Mouse (Mus musculus) liver, embryonic 13.5 days (tissue): ENCODE results near the gene Larp4. TPM values are rescaled to one million over a fixed set of nuclear protein-coding genes. Genes with fewer than 3 reads are reported as not detected.

ENCODE experiments used
- ATAC-seq: fragments of 200-750 bp; cut with Nextera tagmentation; 2 replicates; pipeline ENCODE4 v1.8.0; 2017; ENCODE audit warnings: low read depth, mild to moderate bottlenecking, moderate number of reproducible peaks, moderate library complexity
- DNase-seq: peaks from one replicate; pipeline ENCODE4 v3.0.0; 2022
- H3K27ac ChIP-seq: fragments of 300-500 bp; sonication (generic); 2 replicates; pipeline ENCODE4 v1.5.1; 2015; ENCODE audit warnings: moderate library complexity, mild to moderate bottlenecking, inconsistent platforms
- H3K27me3 ChIP-seq: fragments of 300-500 bp; sonication (generic); 2 replicates; pipeline ENCODE4 v1.6.1; 2015; ENCODE audit warnings: mild to moderate bottlenecking, inconsistent platforms
- H3K36me3 ChIP-seq: fragments of 300-500 bp; sonication (generic); 2 replicates; pipeline ENCODE4 v1.6.1; 2015; ENCODE audit warnings: mild to moderate bottlenecking, inconsistent platforms
- H3K4me1 ChIP-seq: fragments of 300-500 bp; sonication (generic); replicated peaks from 2 replicates; pipeline ENCODE4 v1.6.1; 2015; ENCODE audit warnings: inconsistent platforms
- H3K4me2 ChIP-seq: fragments of 300-500 bp; sonication (generic); 2 replicates; pipeline ENCODE4 v1.6.1; 2015; ENCODE audit warnings: inconsistent platforms, mild to moderate bottlenecking, moderate library complexity
- H3K4me3 ChIP-seq: fragments of 300-500 bp; sonication (generic); replicated peaks from 2 replicates; pipeline ENCODE4 v1.5.1; 2015; ENCODE audit warnings: mild to moderate bottlenecking, inconsistent platforms
- H3K9ac ChIP-seq: fragments of 300-500 bp; sonication (generic); 2 replicates; pipeline ENCODE4 v1.6.1; 2015; ENCODE audit warnings: mild to moderate bottlenecking, inconsistent platforms
- H3K9me3 ChIP-seq: fragments of 300-500 bp; sonication (generic); replicated peaks from 2 replicates; pipeline ENCODE4 v1.6.1; 2016; ENCODE audit warnings: inconsistent platforms
- WGBS: fragments of 180-500 bp; shearing (Covaris S2); methylation state at CpG from one replicate; pipeline ENCODE4 v1.1.7; 2015; ENCODE audit not compliant: insufficient replicate concordance; 5-methylcytosine and 5-hydroxymethylcytosine counted together
- polyA plus RNA-seq: library from polyadenylated mRNA; unstranded; fragments of >200 nt; fragmentation: Nextera tagmentation; extraction: Ambion mirVana; gene quantifications from 2 replicates; pipeline ENCODE4 v1.2.1, GENCODE M21; 2015

Gene Larp4
- polyA plus RNA-seq, 1 experiment from 2014 or later = 20.0 TPM

GRCm38 (mm10) chr15:100006180-100006579, 36.3 kb downstream of the Larp4 start:
- Histone ChIP-seq H3K27me3 (no peaks in the 10 kb centered on the region), H3K4me1 (no peaks in the 10 kb centered on the region), H3K9ac (no peak overlapping the region), H3K9me3 (no peaks in the 10 kb centered on the region), H3K27ac (no peak overlapping the region), H3K36me3 (peaks cover 89% of the 10 kb centered on the region), H3K4me3 (no peak overlapping the region), H3K4me2 (no peak overlapping the region)
- no peak for ATAC-seq
- no peak for DNase-seq

DNA sequence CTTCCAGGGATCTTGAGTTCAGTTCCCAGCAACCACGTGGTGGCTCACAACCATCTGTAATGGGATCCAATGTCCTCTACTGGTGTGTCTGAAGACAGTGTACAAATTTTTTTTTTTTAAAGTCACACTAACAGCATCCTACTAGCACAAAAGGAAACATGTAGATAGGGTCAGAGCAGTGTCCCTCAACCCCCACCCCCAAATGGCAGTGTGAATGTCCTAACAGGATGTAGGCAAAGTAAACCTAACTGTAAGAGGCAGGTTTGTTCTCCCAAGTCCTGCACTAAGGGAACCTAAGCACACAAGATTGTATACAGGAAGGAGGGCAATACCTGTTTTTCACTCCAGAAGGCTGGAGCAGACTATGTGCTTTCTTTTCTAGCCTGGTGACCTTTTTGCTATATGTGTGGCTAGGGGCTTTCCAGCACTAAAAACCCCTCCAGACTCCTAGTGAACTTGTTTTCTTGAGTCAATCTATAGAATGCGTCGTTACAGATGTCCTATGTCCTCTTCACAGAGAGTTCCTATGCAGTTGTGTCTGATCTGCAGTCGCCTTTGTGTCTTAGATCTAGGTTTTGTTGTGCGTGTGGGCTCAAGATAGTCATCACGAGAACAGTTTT, 48.5 kb downstream of the Larp4 start:
- Histone ChIP-seq H3K27me3 (no peaks in the 10 kb centered on the region), H3K9me3 (no peaks in the 10 kb centered on the region), H3K27ac (no peak overlapping the region), H3K4me2 (no peak overlapping the region), H3K36me3 (peaks cover 12% of the 10 kb centered on the region; the same call in 1 of the 2 replicates), H3K4me3 (no peak overlapping the region), H3K4me1 (peaks cover 4% of the 10 kb centered on the region), H3K9ac (no peak overlapping the region)
- WGBS = 69% methylated on average over 6 of the region's 6 CpGs
- DNase-seq (no peak), ATAC-seq (no peak)

DNA sequence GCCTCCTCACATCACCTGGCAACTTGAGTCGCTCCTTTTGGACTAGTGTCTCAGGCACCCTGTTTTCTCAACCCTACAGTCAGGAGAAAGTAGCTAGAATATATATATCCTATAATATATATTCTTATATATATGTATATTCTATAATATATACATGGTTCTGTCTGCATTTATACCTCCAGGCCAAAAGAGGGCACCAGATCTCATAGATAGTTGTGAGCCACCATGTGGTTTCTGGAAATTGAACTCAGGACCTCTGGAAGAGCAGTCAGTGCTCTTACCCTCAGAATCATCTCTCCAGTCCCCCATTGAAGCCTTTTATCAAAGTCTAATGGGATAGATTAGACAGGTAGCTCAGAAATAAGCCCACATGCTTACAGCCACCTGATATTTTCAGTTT, 51.3 kb downstream of the Larp4 start:
- H3K9me3 ChIP-seq = no peaks in the 10 kb centered on the region
- H3K4me1 ChIP-seq = peaks cover 11% of the 10 kb centered on the region
- no peak overlapping the region for H3K27ac ChIP-seq
- no peak overlapping the region for H3K4me2 ChIP-seq
- 0 out of 2 replicates have a peak, but pooled peaks cover 5% of the 10 kb centered on the region for H3K36me3 ChIP-seq
- no peak overlapping the region for H3K9ac ChIP-seq
- DNase-seq (no peak), ATAC-seq (no peak)
- no peak overlapping the region for H3K4me3 ChIP-seq
- WGBS = 67% methylated on average over 1 of the region's 1 CpGs
- H3K27me3 ChIP-seq = no peaks in the 10 kb centered on the region

DNA sequence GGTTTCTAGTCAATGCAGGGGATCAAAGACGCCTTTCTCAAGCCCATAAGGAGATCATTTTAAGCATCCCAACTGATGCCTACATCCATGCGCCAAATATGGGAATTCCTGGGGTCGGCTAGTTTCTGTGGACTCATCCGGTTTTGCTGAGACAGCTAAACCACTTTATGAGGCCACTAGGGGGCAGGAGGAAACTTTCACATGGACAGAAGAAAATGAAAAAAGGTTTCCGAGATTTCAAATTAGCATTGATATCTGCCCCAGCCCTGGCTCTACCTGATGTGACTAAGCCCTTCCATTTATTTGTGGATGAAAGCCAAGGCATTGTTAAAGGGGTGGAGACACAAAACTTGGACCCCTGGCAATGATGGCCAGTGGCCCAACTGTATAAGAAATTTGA, 53.1 kb downstream of the Larp4 start:
- H3K4me3 ChIP-seq = no peak overlapping the region
- no peak overlapping the region for H3K27ac ChIP-seq
- ATAC-seq (no peak), DNase-seq (no peak)
- WGBS = 20% methylated on average over 5 of the region's 5 CpGs
- no peaks in the 10 kb centered on the region for H3K27me3 ChIP-seq
- H3K36me3 ChIP-seq = no peaks in the 10 kb centered on the region
- peaks cover 11% of the 10 kb centered on the region for H3K4me1 ChIP-seq
- H3K9ac ChIP-seq = no peak overlapping the region
- no peak overlapping the region for H3K4me2 ChIP-seq
- no peaks in the 10 kb centered on the region for H3K9me3 ChIP-seq

DNA sequence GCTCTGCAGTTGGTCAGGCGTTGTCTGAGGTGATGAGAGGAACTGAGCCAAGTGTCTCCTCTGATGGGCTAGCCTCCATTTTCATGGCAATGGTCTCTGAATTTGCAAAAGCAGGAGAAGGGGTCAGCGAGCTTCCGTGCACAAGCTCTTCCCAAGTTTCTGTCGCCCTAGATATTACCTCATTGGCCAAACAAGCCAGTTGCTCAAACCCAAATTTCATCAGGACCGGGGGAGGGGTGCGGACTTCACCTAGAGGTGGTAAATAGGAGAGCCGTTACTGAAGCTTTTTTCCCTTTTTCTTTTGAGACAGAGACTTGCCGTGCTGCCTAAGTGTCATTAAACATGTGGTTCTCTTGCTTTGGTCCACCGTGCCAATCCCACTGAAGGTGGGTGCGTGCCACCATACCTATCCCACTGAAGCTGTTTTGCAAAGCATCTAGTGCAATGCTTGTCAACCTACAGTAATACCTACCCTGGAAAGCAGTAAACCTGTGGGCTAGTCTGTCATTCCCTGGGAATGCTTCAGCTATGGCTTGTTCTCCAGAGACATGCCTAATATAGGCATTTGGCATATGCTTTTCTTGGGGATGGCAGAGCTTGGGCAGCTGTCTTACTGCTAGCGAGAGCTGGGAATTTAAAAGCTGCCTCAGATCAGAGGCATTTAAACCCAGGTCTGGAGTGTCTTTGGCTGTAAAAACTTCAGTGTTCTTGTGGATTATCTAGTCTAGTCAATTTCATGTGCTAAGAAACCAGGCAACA, 55.4 kb downstream of the Larp4 start:
- H3K4me1 ChIP-seq = peaks cover 11% of the 10 kb centered on the region
- H3K9ac ChIP-seq = no peak overlapping the region
- ATAC-seq (no peak), DNase-seq (no peak)
- no peak overlapping the region for H3K27ac ChIP-seq
- H3K9me3 ChIP-seq = no peaks in the 10 kb centered on the region
- H3K4me2 ChIP-seq = no peak overlapping the region
- no peaks in the 10 kb centered on the region for H3K27me3 ChIP-seq
- H3K36me3 ChIP-seq = no peaks in the 10 kb centered on the region
- 65% methylated on average over 11 of the region's 11 CpGs for WGBS
- no peak overlapping the region for H3K4me3 ChIP-seq

DNA sequence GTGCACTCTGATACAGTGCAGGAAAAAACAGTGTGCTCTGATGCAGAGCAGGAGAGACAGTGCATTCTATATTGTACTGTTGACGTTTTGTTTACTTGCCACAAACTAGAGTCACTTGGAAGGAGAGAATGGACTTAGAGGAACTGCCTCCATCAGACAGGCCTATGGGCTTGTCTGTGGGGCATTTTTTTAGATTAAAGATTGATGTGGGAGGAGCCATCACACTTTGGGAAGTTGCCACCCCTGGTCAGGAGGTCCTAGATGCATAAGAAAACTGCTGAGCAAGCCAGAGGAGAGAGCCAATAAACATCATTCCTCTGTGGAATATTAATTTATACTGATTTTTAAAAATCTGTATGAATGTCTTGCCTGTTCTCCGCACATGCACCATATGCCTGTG, 58.3 kb downstream of the Larp4 start:
- no peak overlapping the region for H3K4me3 ChIP-seq
- H3K4me1 ChIP-seq = peaks cover 9% of the 10 kb centered on the region
- WGBS = 61% methylated on average over 2 of the region's 2 CpGs
- H3K4me2 ChIP-seq = no peak overlapping the region
- H3K36me3 ChIP-seq = no peaks in the 10 kb centered on the region
- H3K27me3 ChIP-seq = no peaks in the 10 kb centered on the region
- ATAC-seq (no peak), DNase-seq (no peak)
- no peaks in the 10 kb centered on the region for H3K9me3 ChIP-seq
- no peak overlapping the region for H3K9ac ChIP-seq
- H3K27ac ChIP-seq = no peak overlapping the region

GRCm38 (mm10) chr15:100029497-100029896, 59.6 kb downstream of the Larp4 start:
- Histone ChIP-seq H3K9me3 (no peaks in the 10 kb centered on the region), H3K4me2 (no peak overlapping the region), H3K27ac (no peak overlapping the region), H3K27me3 (no peaks in the 10 kb centered on the region), H3K36me3 (no peaks in the 10 kb centered on the region), H3K9ac (no peak overlapping the region), H3K4me1 (no peaks in the 10 kb centered on the region), H3K4me3 (no peak overlapping the region)
- DNase-seq (no peak), ATAC-seq (no peak)
- 64% methylated on average over 8 of the region's 8 CpGs for WGBS

- 53% methylated on average over 2 of the region's 2 CpGs for WGBS
- ATAC-seq = no peak
- H3K4me1 ChIP-seq = no peaks in the 10 kb centered on the region
- no peak overlapping the region for H3K4me3 ChIP-seq
- no peak for DNase-seq
- no peaks in the 10 kb centered on the region for H3K9me3 ChIP-seq
- H3K36me3 ChIP-seq = no peaks in the 10 kb centered on the region
- H3K27ac ChIP-seq = no peak overlapping the region
- H3K9ac ChIP-seq = no peak overlapping the region
- H3K27me3 ChIP-seq = no peaks in the 10 kb centered on the region
- no peak overlapping the region for H3K4me2 ChIP-seq
These were observed 60.0 kb downstream of the Larp4 start for GRCm38 (mm10) chr15:100029900-100030299.

GRCm38 (mm10) chr15:100032546-100032945, 62.7 kb downstream of the Larp4 start:
- Histone ChIP-seq H3K4me3 (no peak overlapping the region), H3K4me1 (no peaks in the 10 kb centered on the region), H3K27me3 (peaks cover 7% of the 10 kb centered on the region; the same call in 1 of the 2 replicates), H3K27ac (no peak overlapping the region), H3K4me2 (no peak overlapping the region), H3K9me3 (no peaks in the 10 kb centered on the region), H3K36me3 (no peaks in the 10 kb centered on the region), H3K9ac (no peak overlapping the region)
- WGBS = 68% methylated on average over 3 of the region's 3 CpGs
- ATAC-seq (no peak), DNase-seq (no peak)

DNA sequence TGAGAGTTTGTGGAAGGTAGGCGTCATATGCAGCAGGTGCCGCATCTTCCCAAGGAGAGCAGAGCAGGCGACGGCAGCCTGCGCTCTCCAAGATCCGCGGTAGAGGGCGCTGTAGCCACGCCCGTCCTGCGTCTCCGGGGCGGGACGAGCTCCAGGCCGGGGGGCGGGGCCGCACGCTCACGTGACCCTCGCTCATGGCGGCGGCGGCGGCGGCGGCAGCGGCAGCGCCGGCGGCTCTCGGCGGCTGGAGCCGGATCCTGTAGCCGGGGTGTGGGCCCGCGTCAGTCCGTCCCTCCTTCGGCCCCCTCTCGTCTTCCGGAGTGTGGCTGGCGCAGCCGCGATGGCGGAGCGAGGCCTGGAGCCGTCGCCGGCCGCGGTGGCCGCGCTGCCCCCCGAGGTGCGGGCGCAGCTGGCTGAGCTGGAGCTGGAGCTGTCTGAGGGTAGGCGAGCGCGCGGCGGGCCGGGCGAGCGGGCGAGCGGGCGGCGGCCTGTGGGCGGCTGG, 68.7 kb downstream of the Larp4 start, which contains the start of gene Dip2b:
TSS of gene Dip2b (plus strand) at position 195 of the 502 bp plus-strand sequence.
- Histone ChIP-seq H3K4me2 (peak within 1 kb of the TSS; percentile 97), H3K27ac (peak within 1 kb of the TSS; percentile 77), H3K9ac (peak within 1 kb of the TSS; percentile 91), H3K4me1 (peaks cover 34% of the 10 kb centered on the region), H3K27me3 (peaks cover 36% of the 10 kb centered on the region), H3K9me3 (no peaks in the 10 kb centered on the region), H3K36me3 (no peaks in the 10 kb centered on the region), H3K4me3 (peak within 1 kb of the TSS; percentile 83)
- peak; percentile 89 for DNase-seq
- WGBS = under 1% methylated on average over 68 of the region's 68 CpGs
- peak; percentile 89 for ATAC-seq

DNA sequence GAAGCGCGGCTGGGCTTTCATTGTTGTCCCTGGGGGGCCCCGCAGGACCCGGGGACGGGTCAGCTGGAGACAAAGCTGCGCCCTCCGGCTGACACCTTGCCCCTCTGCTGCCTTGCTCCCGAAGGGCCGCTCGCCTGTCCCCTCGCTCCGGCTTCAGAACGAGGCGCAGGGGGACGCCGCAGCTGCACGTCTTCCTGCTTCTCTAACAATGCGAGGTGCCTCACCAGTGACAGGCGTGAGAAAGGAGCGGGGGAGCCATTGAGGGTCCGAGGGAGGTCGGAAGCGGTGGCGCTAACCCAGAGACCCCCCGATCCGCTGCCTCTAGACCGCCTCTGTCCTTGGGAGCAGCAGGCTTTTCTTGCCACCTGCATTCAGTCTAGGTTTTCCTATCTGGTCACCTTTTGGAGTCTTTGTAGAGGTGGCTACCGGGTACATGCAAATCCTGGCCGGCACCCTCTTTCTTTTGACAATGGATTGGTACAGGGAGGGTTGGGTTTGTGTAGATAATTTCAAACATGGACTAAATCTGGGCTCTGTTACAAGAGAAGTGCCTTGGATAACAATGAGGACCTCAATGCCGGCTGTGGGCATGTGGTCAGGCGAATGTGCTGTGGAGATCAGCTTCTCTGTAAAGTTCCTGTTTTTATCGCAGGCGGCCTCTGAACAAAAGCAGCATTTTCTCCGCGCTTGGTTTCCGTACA, 69.3 kb downstream of the Larp4 start:
- Histone ChIP-seq H3K9ac (peak overlapping the region; percentile 91), H3K4me1 (peaks cover 34% of the 10 kb centered on the region), H3K27ac (peak overlapping the region; percentile 77), H3K27me3 (peaks cover 36% of the 10 kb centered on the region), H3K36me3 (no peaks in the 10 kb centered on the region), H3K4me3 (peak overlapping the region; percentile 83), H3K9me3 (no peaks in the 10 kb centered on the region), H3K4me2 (peak overlapping the region; percentile 97)
- DNase-seq (peak; percentile 20), ATAC-seq (peak; percentile 40; the same call in 1 of the 2 replicates)
- WGBS = under 1% methylated on average over 34 of the region's 36 CpGs
